Mouse (Mus musculus): ENCODE results near the gene Sprr4. TPM values are rescaled to one million over a fixed set of nuclear protein-coding genes. Genes with fewer than 3 reads are reported as not detected.

Gene Sprr4
- total RNA-seq (2023) = not detected

DNA sequence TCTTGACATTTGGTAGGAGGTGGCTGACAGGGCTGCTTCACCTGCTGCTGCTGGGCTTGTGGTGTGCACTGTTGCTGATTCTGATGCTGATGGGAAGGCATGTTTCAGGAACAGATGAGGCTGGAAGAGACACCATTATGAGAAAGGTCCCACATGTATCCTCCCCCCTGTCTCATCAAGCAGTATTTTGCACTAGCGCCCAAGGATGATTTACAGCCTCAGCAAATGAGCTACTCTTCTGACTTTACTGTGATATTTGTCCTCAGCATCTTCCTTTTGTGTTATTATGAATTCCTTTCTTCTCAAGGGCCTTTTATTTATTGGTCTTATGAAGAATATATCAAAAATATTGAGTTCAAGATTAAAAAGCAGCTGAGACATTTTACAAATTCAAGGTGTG is at the start of gene Sprr4:
Gene Sprr4 (minus strand): TSS at position 101 of the 400 bp plus-strand sequence.

DNA sequence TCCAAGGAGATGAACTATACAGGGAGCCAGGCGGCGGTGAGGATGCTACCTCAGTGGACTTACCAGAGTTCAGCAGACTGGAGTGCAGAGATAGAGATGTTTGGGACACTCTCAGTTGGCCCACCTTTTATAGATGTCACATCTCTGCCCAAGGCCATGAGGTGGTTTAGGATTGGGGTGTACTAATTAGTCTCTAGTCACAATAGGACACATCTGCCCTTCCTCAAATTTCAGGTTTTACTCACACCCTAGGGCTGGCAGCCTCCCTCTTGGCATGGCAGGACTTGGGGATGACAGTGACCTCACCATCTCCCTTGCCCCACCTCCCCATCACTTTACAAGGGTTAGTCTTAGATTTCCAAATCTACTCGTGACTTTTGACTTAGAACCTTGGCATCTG is 34.1 kb upstream of the Sprr4 start, which contains the start of gene 2310046K23Rik:
Gene 2310046K23Rik (minus strand): TSS at position 101 of the 400 bp plus-strand sequence.

DNA sequence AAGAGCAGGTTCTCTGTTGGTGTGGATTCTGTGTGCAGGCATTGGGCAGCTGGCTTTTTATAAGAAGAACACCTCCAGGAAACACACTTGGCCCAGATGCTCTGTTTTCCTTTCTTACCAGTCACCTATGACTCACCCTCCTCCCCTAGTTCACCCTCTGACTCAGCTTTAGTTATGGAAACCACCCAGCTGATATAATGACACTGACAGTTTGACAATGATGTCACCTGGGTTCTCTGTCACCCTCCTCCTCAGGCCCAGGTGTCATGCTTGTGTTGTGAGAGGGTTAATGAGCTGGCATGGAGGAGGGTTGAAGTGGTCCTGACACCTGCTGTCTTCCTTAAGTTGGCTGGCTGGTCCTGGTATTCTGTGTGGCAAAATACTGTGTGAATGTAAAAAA is 14.4 kb downstream of the Sprr4 start, which contains the start of gene Sprr1a:
Gene Sprr1a (minus strand): TSS at position 33 of the 400 bp plus-strand sequence.

DNA sequence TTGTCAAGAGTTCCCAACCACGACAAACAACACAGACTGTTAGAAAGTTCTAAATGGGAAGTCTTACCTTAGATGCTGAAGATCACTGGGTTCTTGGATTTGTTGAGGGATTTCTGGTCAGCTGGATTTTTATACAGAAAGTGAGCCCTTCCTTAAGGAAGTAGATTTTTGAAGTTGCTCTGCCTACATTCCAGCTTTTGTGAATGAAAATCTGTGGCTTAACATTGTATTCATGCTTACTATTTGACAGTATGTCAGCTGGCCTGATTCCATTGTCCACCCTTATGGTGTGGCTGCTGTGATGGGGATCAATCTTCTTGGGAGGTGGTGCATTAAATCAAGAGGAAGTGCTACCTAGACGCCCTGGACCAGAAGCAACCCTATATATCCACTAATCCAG is 41.7 kb downstream of the Sprr4 start, which contains the start of gene Sprr3:
Gene Sprr3 (minus strand): TSS at position 101 of the 400 bp plus-strand sequence.

Other genes with a start within 250 kb of the Sprr4 start
- not detected for gene Sprr2a3, start 215.1 kb downstream of the Sprr4 start, total RNA-seq (2023)
- gene Sprr2b, start 183.9 kb downstream of the Sprr4 start, total RNA-seq (2023) = not detected
- not detected for gene Sprr2d, start 161.4 kb downstream of the Sprr4 start, total RNA-seq (2023)
- gene Sprr2e, start 148.3 kb downstream of the Sprr4 start, total RNA-seq (2023) = not detected
- not detected for gene Sprr2f, start 135.3 kb downstream of the Sprr4 start, total RNA-seq (2023)
- gene Sprr2h, start 114.8 kb downstream of the Sprr4 start, total RNA-seq (2023) = not detected
- gene Sprr2i, start 92.5 kb downstream of the Sprr4 start, total RNA-seq (2023) = not detected
- gene Sprr2j-ps, start 82.4 kb downstream of the Sprr4 start, total RNA-seq (2023) = not detected
- gene Gm9774, start 71.1 kb downstream of the Sprr4 start, total RNA-seq (2023) = 1.4 TPM
- gene Sprr2k, start 67.9 kb downstream of the Sprr4 start, total RNA-seq (2023) = not detected
- not detected for gene Sprr1b, start 61.7 kb downstream of the Sprr4 start, total RNA-seq (2023)
- gene Sprr3, start 41.8 kb downstream of the Sprr4 start, total RNA-seq (2023) = not detected
- not detected for gene Sprr1a, start 14.6 kb downstream of the Sprr4 start, total RNA-seq (2023)
- not detected for gene 2310046K23Rik, start 34.0 kb upstream of the Sprr4 start, total RNA-seq (2023)
- gene Ivl, start 73.2 kb upstream of the Sprr4 start, total RNA-seq (2023) = not detected
- gene Smcp, start 88.5 kb upstream of the Sprr4 start, total RNA-seq (2023) = not detected
- gene 2210017I01Rik, start 107.0 kb upstream of the Sprr4 start, total RNA-seq (2023) = not detected
- not detected for gene Lce6a, start 121.2 kb upstream of the Sprr4 start, total RNA-seq (2023)
- not detected for gene Lce1a1, start 147.8 kb upstream of the Sprr4 start, total RNA-seq (2023)
- gene Lce1b, start 156.4 kb upstream of the Sprr4 start, total RNA-seq (2023) = not detected
- not detected for gene Lce1a2, start 169.8 kb upstream of the Sprr4 start, total RNA-seq (2023)
- not detected for gene Lce1c, start 178.8 kb upstream of the Sprr4 start, total RNA-seq (2023)
- gene Lce1d, start 186.7 kb upstream of the Sprr4 start, total RNA-seq (2023) = not detected
- gene Lce1e, start 208.6 kb upstream of the Sprr4 start, total RNA-seq (2023) = not detected
- gene Lce1f, start 219.9 kb upstream of the Sprr4 start, total RNA-seq (2023) = not detected
- not detected for gene Gm38119, start 238.6 kb upstream of the Sprr4 start, total RNA-seq (2023)

Measured in CD8-positive naive resting alpha-beta T cell, adult 57 days (primary cell).